Mouse (Mus musculus): ENCODE results near the gene Ccnt1.

The Ccnt1 gene

GRCm38 (mm10) chr15:98566973-98567277 lies 3.8 kb downstream of the Ccnt1 start:
- in situ Hi-C loops (cut with MboI; ENCODE audit: unreplicated experiment in 2 of 2): loop anchor here in 1 of 2 experiments (5.0 kb wide), 1 partner anchor 55 kb away; no protein-coding TSS in a partner anchor

- in situ Hi-C loops (cut with MboI; ENCODE audit: unreplicated experiment in 2 of 2): no loop called here
Measured at GRCm38 (mm10) chr15:98557186-98557585, 13.5 kb downstream of the Ccnt1 start.

GRCm38 (mm10) chr15:98555881-98556280 lies 14.8 kb downstream of the Ccnt1 start:
- in situ Hi-C loops (cut with MboI; ENCODE audit: unreplicated experiment in 2 of 2): no loop called here

- in situ Hi-C loops (cut with MboI; ENCODE audit: unreplicated experiment in 2 of 2): no loop called here
Measured at GRCm38 (mm10) chr15:98552758-98553157, 18.0 kb downstream of the Ccnt1 start.

- in situ Hi-C loops (cut with MboI; ENCODE audit: unreplicated experiment in 2 of 2): no loop called here
Measured at GRCm38 (mm10) chr15:98546843-98547242, 23.9 kb downstream of the Ccnt1 start.

- in situ Hi-C loops (cut with MboI; ENCODE audit: unreplicated experiment in 2 of 2): no loop called here
Measured at GRCm38 (mm10) chr15:98545151-98545550, 25.6 kb downstream of the Ccnt1 start.

GRCm38 (mm10) chr15:98543341-98543740 lies 27.4 kb downstream of the Ccnt1 start:
- in situ Hi-C loops (cut with MboI; ENCODE audit: unreplicated experiment in 2 of 2): no loop called here

- in situ Hi-C loops (cut with MboI; ENCODE audit: unreplicated experiment in 2 of 2): no loop called here
Measured at GRCm38 (mm10) chr15:98541064-98541463, 29.7 kb downstream of the Ccnt1 start.

GRCm38 (mm10) chr15:98537923-98538322 lies 32.8 kb downstream of the Ccnt1 start:
- in situ Hi-C loops (cut with MboI; ENCODE audit: unreplicated experiment in 2 of 2): no loop called here

GRCm38 (mm10) chr15:98536828-98537510 lies 33.8 kb downstream of the Ccnt1 start:
- in situ Hi-C loops (cut with MboI; ENCODE audit: unreplicated experiment in 2 of 2): no loop called here

GRCm38 (mm10) chr15:98535921-98536320 lies 34.8 kb downstream of the Ccnt1 start:
- in situ Hi-C loops (cut with MboI; ENCODE audit: unreplicated experiment in 2 of 2): no loop called here

- in situ Hi-C loops (cut with MboI; ENCODE audit: unreplicated experiment in 2 of 2): no loop called here
Measured at GRCm38 (mm10) chr15:98533881-98534627, 36.7 kb downstream of the Ccnt1 start, which contains the start of gene Kansl2. TSS of gene Kansl2 (minus strand) at chr15:98534264.

- in situ Hi-C loops (cut with MboI; ENCODE audit: unreplicated experiment in 2 of 2): no loop called here
Measured at GRCm38 (mm10) chr15:98533035-98533531, 37.6 kb downstream of the Ccnt1 start.

GRCm38 (mm10) chr15:98532281-98532680 lies 38.4 kb downstream of the Ccnt1 start:
- in situ Hi-C loops (cut with MboI; ENCODE audit: unreplicated experiment in 2 of 2): no loop called here

GRCm38 (mm10) chr15:98528066-98528563 lies 42.6 kb downstream of the Ccnt1 start:
- in situ Hi-C loops (cut with MboI; ENCODE audit: unreplicated experiment in 2 of 2): no loop called here

- in situ Hi-C loops (cut with MboI; ENCODE audit: unreplicated experiment in 2 of 2): no loop called here
Measured at GRCm38 (mm10) chr15:98527056-98527771, 43.5 kb downstream of the Ccnt1 start.

GRCm38 (mm10) chr15:98526057-98526456 lies 44.7 kb downstream of the Ccnt1 start:
- in situ Hi-C loops (cut with MboI; ENCODE audit: unreplicated experiment in 2 of 2): no loop called here

- in situ Hi-C loops (cut with MboI; ENCODE audit: unreplicated experiment in 2 of 2): no loop called here
Measured at GRCm38 (mm10) chr15:98521245-98521644, 49.5 kb downstream of the Ccnt1 start.

- in situ Hi-C loops (cut with MboI; ENCODE audit: unreplicated experiment in 2 of 2): loop anchor here in 1 of 2 experiments (10.0 kb wide), 2 partner anchors 287 to 423 kb away; partner anchors contain the start of genes Ddn, Pfkm and Senp1
Measured at GRCm38 (mm10) chr15:98517380-98518355, 53.1 kb downstream of the Ccnt1 start.

GRCm38 (mm10) chr15:98514845-98515244 lies 55.9 kb downstream of the Ccnt1 start:
- in situ Hi-C loops (cut with MboI; ENCODE audit: unreplicated experiment in 2 of 2): loop anchor here (5.0 to 10.0 kb wide), 4 partner anchors 52 to 420 kb away; partner anchors contain the start of genes Ddn (in 1 of the 2), Pfkm (in 1 of the 2) and Senp1 (in 1 of the 2)

Data from v-Abl transformed pro-B cells (cell line).